Mouse (Mus musculus) bone marrow macrophage, adult 2 months (primary cell): ENCODE data around the gene Grb10.

Source experiments
- CTCF ChIP-seq: IDR thresholded peaks from 2 replicates; pipeline ENCODE4 v1.5.1; 2012; ENCODE audit warnings: low read depth, mild to moderate bottlenecking, low read length, moderate library complexity
- POLR2A ChIP-seq: IDR thresholded peaks from 2 replicates; pipeline ENCODE4 v1.6.1; 2012; ENCODE audit warnings: mild to moderate bottlenecking, low read depth, low read length, borderline replicate concordance

GRCm38 (mm10) chr11:12072322-12072721 lies 33.8 kb upstream of the Grb10 start:
- TF ChIP-seq CTCF (no peak), POLR2A (no peak)
